Mouse (Mus musculus) lung, postnatal 25 days (tissue): ENCODE results near the gene Krtap16-1.

Experiments used
- DNase-seq: peaks from one replicate; pipeline ENCODE4 v3.0.0; 2022; ENCODE audit warnings: low spot score

Krtap16-1 gene

DNA sequence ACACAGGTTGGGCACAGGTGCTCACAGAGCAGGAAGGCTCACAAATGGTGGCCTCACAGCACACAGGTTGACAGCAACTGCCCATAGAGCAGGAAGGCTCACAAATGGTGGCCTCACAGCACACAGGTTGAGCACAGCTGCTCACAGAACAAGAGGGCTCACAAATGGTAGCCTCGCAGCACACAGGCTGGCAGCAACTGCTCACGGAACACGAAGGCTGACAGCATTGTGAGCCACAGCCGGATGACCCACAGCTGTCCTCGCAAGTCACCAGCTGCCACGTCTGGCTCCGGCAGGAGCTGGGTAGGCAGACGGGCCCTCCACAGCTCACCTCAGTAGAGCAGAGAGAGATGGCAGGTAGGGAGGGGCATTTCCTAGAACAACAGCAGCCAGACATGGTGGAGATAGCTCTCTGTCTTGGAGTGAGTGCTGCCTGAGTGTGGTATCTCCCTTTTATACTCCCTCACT is at the start of gene Krtap16-1:
Gene Krtap16-1, minus strand, starts transcription at position 418 of the 468 bp plus-strand sequence.
- no peak for DNase-seq

DNA sequence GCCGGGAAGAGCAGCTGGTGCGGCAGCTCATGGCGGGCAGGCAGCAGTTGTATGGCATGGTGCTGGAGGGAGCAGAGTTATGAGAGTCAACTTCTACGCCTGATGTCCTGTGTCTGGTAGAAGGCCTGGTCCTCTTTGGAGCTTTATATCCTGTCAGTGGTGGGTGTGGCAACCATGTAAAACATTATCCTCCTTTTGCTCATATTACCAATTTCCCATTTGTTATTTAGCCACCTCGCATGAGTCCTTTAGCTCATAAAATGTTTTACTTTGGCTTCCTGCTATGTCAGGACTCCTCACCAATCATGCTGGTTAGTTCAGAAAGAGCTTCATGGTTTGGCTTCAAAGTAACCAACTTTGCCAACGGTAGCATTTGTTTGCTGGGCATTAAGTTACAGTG is 43.4 kb upstream of the Krtap16-1 start, which contains the start of gene Krt33b:
Gene Krt33b, minus strand, starts transcription at position 101 of the 400 bp plus-strand sequence.
- DNase-seq: no peak

DNA sequence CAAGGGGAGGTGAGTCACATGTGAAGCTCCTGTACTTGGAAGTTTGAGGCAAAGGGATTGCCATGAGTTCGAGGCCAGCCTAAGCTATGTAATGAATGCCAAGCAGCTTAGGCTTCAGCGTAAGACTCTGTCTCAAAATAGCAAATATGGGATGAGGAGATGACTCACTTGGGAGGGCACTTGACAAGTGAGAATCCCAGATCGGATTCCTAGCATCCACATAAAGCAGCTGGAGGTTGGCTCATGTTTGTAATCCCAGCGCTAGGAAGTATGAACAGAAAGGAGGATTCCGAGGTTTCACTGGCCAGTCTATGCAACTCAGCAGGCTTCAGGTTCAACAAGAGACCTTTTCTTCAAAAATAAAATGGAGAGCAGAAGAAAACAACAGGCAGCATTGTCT is 35.0 kb upstream of the Krtap16-1 start:
- no peak for DNase-seq

DNA sequence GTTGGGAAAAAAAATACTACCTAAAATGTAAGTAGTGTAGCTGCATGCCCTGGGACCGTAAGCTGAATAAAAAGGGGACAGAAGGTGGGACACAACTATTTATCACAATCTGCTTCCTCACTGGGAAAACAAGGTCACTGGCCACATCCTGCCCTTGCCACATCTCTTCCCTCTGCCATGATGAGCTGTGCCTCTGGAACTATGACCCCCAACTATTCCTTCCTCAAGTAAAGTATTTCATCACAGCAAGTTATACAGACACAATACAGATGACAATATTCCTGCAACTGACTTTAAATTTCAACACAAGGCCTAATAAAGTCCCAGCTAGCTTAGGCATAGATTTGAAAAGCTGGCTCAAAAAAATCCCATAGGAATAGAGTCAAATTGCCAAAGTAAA is 33.1 kb upstream of the Krtap16-1 start:
- no peak for DNase-seq

DNA sequence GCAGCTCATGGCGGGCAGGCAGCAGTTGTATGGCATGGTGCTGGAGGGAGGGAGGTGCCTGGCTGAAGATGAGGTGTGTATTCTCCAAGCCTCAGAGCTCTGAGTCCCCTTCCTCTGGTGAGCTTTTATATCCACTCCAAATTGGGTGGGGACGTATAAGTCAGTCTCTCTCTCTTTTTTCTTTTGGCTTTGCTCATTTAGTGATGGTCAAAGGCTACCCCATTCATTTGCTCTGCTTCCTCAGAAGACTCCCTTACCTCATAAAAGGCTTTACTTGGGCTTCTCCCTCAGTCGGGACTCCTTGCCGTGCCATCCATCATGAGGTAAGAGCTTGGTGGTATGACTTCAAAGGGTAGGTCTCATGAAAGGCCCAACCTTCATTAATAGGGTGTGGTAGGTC is 29.7 kb upstream of the Krtap16-1 start, which contains the start of gene Krt33a:
Gene Krt33a, minus strand, starts transcription at position 101 of the 400 bp plus-strand sequence.
- no peak for DNase-seq

DNA sequence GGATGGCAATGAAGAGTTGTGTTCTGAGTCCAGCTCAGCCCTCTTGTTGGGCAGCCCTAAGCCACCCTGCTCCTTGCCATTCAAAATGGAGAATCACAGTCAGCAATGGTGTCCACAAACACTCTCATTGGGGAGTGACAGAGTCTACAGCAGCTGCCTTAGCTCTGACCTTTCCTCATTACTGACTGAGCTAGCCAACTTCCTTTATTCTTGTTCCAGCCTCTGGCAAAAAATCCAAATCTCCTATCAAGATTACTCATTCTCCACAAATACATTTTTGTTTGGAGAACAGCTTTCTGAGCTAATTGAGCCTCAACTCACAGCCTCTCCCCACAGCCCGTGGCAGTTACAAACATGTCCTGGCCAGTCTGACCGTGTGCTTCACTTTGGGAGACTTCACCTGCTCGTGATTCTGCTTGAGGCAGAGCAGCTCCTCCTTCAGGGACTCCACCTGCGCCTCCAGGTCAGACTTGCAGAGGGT is 27.3 kb upstream of the Krtap16-1 start:
- DNase-seq: peak; percentile 37

DNA sequence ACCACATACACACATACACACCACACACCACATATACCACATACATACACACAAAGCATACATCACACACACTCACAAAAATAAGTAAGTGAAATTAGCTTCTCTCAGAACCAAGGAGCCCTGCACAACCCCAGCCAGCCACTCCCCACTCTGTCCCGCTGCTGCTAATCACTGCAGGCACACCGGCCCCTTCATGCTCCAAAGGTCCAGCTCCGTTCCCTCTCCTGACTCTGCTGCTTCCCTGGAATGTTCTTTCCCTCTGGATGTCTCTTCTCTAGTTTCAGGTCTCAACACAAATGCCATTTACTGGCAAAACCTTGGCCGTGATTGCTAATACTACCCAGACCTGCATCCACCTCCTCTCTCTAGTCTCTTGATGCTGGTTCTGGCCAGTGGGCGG is 24.3 kb upstream of the Krtap16-1 start:
- no peak for DNase-seq

DNA sequence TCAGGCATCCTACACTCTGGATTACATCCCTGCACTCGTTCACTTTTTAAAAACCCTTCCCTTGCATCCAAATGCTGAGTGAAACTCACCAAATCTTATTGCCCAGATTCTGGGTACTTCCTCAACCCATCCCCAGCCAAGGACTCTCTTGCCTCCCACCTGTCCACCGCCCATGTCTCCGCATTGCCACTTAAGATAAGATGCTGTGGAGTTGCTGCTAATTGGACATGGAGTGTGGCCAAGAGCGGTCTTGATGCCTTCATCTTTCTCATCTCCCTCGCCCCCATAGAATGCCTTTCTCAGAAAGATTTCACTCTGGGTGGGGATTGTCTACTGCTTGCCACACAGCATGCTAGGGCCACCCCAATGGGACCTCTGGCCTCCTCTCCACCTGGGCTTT is 21.9 kb upstream of the Krtap16-1 start:
- DNase-seq: no peak

DNA sequence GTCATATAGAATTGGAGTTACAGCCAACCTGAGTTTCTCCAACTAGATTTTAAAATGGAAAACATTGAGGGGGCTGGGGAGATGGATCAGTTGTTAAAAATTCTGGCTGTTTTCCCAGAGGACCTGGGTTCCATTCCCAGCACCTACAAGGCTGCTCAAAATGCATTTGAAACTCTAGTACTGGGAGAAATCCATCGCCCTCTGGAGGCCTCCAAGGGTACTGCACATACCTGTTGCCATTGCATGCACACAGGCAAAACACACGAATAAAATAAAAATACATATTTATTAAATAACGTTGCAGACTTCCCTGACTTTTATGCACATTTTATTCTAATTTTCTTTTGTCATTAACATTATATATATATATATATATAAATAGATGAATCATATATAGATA is 20.2 kb upstream of the Krtap16-1 start:
- no peak for DNase-seq

DNA sequence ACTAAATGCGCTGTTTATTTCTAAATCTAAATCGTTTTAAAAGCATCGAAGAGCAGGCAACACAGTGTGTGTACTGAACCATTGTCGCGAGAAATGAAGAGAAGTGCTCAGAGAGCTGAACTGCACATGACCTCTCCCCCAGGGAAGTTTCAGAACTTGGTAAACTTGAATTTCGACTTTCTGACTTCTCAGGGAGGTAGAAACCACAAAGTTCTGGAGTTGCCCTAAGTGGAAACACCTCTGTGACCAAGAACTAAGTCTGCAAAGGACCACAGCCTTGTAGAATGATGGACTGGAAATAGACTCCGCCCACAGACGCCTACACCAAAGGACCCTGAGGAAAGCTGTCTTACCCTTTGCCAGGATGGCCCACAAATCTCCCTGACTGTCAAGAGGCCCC is 19.5 kb upstream of the Krtap16-1 start:
- peak; percentile 18 for DNase-seq

DNA sequence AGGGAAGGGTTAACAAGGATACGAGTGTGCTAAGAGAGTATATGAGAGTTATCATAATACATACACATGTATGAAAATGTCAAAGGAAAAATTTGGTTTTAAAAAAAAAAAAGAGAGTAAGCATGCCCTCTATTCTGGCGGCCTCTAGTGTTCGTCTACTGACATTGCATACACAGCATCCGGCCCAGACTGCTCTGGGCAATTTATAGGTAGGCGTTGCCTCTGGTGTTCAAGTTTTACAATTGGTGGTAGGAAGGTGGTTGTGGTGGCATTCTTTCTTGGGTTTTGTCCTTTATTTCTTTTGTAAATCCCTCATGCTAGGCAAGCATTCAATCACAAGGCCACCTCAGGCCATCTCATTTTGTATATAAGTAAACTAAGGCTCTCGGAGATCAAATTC is 18.4 kb upstream of the Krtap16-1 start:
- DNase-seq: peak; percentile 52

DNA sequence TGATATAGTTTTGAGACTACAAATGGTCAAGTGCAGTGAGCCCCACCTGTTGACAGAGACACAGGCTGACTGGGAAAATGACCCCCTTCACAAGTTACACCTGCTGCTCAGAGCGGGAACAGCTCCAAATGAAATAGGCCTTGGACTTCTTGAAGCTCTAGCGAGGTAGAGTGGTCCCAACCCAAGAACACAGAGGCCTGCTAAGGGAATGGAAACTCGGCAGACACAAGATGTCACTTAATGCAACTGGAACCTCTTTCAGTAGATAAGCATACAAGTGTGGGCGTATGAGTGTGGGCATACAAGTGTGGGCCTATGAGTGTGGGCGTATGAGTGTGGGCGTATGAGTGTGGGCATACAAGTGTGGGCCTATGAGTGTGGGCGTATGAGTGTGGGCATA is 12.7 kb upstream of the Krtap16-1 start:
- no peak for DNase-seq

DNA sequence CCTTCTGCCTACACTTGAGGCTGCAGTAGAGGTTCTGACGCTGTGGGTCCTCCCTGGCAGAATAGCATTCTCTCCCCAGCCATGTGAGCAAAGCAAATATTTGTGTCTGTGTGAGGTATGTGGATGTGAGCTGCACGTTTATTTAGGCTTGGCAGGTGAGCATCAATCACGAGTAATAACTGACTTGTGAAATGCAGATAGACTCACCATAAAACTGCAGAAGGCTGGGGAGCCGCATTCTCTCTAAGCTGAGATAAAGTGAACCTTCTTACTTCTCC is 7.9 kb upstream of the Krtap16-1 start:
- peak; percentile 21 for DNase-seq

DNA sequence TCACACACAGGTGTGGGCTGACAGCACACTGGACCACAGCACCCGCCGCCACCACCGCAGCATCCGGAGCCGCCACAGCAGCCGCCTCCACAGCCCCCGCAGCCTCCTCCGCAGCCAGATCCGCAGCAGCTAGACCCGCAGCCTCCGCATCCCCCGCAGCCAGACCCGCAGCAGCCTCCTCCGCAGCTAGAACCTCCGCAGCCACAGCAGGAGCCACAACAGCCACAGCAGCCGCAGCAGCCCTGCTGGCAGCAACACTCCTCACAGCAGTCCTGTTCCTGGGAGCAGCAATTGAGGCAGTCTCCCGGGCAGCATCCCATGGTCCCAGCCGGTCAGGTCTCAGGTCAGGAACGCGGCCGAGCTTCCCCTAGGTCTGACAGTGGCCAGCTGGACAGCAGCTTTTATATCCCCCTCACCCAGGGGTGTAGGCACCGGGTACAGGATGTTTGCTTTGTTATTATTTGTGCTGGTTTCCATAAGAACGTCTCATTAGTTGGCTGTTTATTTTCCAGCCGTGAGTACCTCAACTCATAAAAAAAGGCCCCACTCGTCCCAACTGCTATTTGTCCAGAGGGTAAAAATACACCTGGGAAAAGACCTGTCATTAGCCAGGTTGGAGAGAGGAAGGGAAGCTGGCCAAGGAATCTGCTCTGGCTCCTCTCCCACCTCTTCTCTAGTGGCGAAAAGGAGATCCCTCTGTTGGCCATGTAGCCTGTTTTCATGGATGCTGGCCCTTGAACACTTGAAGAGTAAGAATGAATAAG is 7.4 kb upstream of the Krtap16-1 start, which contains the start of gene Krtap17-1:
Gene Krtap17-1, minus strand, starts transcription at position 375 of the 764 bp plus-strand sequence.
- DNase-seq: peak; percentile 6

DNA sequence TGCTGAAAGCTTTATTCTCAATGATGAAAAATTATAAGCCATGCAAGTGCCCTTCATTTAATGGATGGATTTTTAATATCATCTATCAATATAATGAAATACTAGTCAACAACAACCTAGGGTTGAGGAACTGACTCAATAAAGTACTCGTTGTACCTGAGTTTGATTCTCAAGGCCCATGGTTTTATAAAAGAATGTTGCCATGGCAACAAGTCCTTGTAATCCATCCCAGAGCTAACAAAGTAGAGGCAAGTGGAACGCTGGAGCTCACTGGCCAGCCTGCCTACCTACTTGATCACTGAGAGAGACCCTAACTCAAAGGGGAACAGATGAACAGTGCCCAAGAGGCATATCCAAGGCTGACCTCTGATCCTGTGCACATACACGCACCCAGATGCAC is 4.2 kb upstream of the Krtap16-1 start:
- DNase-seq: no peak

DNA sequence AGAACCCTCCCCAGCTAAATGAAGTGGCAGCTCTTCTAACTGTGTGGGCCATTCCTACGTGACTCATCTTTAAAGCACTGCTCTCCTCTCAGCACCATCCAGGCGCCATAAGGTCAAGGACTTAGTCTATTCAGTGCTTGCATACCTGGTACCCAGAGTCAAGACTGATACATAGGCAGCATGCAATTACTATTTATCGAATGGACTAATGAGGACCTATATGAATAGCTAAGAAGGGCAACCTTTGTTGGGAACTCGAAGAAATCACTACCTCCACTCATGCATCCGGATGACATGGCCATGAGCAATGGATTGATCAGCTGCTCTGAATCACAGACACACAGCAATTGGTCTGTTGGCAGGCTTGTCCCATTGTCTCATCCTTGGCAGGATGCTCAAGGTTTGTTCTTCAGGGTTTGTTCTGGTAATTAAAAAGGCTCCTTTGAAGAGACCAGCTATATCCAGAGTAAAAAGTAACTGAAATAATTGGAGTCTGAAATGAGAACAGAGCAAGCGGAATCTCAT is 3.5 kb upstream of the Krtap16-1 start:
- no peak for DNase-seq

DNA sequence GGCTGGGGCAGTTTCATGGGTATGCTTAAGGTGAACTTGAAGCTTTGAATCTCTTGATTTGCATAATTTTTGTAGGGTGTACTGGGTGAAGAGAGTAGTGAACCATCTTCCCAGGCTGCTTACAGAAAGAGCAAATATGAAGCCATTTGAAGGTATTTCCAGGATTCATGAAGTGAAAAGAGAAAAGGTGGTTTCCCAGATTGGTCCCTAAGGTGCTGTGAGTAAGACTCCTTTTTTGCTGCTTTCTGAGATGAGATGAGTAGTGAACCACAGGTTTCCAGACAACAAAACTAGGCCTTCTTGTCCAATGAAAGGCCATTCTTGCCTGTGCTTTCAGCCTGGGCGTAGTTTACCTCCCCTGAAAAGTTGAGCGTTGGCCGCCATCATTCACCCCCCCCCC is 2.1 kb upstream of the Krtap16-1 start:
- no peak for DNase-seq

DNA sequence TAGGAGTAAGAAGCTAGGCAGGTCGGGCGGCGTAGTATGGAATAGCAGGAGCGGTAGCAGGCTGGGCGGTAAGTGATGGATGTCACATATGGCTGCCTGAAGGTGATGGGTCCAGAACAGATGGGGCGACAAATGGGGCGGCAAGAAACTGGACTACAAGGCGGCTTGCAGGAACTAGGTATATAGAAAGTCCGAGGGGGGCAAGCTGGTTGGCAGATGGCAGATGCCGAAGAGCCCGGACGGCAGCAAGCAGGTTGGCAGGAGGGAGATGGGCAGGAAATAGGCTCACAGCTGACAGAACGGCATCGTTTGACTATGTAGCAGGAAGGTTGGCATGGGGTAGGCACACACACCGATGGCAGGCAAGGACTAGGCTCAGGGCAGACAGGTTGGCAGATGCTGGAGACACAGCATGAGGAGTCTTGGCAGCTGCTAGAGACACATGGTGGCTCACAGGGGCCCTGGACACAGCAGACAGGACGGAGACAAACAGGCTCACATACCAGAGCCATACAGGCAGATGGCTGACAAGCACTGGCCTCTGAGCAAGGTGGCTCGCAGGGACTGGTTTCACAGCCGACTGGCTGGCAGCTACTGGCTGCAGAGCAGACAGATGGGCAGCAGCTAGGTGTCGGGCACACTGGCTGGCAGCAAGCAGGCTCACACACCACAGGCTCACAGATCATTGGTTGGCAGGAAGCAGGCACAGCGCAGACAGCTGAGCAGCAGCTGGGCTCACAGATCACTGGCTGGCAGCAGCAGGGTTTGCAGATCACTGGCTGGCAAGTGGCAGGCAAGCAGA is 905 bp downstream of the Krtap16-1 start:
- DNase-seq: no peak

DNA sequence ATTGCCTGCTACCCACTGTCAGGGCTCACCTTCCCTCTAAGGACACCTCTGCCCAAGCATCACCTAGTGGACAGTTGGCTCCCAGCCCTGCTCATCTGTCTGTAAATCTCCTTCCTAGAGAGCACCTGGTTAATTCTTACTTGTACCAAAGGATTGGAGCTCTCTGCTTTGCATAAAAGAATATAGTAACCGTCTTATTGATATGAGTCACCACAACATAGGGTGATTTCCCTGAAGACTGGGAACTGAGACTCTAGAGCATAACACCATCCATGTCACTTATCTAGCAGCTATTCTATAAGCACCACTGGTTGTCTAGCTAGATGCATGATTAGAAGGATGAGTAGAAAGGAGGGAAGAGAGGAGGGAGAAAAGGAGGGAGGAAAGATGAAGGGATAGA is 3.0 kb downstream of the Krtap16-1 start:
- no peak for DNase-seq

DNA sequence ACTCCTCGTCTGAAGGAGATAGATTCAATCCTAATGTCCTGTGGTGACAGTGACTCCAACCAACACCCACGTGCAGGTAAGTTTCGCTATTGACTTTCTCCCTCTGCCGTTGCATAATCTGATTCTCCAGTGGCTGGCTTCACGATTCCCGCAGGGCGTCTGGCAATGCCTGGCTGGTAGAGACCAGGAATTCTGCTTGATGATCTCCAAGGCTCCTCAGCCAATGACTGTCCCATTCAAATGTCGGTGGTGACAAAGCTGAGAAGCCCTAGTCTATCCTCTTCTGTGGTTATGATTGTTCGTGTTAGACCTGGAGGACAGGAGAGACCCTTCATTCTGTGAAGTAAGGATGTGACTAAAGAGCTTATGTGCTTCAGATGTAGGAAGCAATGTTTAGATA is 3.7 kb downstream of the Krtap16-1 start:
- no peak for DNase-seq

DNA sequence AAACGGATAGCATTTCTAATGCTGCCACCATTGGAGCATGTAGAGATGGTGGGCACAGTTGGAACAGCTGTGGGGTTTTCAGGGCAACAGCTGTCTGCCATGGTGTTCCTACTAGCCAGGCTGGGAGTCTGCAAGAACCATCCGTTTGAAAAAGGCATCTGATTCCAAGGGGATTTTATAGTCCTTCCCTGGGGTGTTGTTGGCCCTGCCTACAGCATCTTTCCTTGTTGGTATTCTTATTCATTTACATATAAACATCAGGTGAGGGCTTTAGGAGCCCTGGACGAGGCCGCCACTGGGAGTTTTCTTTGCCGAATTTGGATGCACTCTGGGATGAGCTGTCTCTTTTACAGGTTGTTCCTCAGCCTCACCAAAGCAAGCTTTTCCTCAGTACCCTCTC is 7.4 kb downstream of the Krtap16-1 start, which contains the start of gene Krtap29-1:
Gene Krtap29-1, minus strand, starts transcription at position 101 of the 400 bp plus-strand sequence.
- no peak for DNase-seq

DNA sequence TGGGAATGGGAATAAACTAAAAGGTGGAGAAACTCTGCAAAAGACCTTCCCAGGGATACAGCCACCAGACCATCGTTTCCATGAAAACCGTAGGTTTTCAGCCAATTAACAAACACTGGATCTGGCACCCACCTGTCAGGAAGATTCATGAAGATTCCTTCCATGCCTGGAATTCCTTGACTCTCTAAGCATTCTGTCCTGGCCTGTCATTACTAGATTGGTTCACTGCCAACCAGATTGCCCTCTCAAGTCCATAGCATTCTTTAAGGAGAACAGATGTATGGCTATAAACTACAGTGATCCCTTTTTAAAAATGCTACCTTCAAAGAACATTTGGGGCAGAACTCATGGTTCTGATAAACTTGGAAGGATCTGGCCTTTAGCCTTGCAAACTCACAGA is 20.4 kb downstream of the Krtap16-1 start:
- DNase-seq: no peak

DNA sequence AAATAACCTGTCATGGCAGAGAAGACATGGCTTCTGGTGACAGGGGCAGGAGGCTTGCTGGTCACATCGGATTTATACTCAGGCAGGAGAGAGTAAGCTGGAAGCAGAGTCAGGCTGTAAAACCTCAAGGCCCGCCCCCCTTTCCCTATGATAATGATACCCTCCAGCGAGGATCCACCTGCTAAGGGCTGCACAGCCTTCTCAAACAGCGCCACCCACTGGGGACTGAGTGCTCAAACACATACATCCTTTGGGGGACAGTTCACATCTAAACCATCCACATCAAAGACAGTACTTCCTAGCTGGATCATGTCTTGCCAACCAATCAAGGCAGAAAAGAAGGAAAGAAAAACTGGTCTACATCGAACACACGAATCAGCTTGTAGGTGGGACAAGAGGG is 22.2 kb downstream of the Krtap16-1 start:
- DNase-seq: no peak
